Mouse (Mus musculus) kidney, embryonic 14.5 days (tissue): Measurements from ENCODE around the gene Tns4. TPM values are rescaled to one million over a fixed set of nuclear protein-coding genes. Genes with fewer than 3 reads are reported as not detected.

Source experiments
- ATAC-seq: fragments of 200-750 bp; cut with Nextera tagmentation; 2 replicates; pipeline ENCODE4 v1.8.0; 2017; ENCODE audit warnings: moderate number of reproducible peaks, mild to moderate bottlenecking, moderate TSS enrichment, moderate library complexity; ENCODE audit not compliant: low FRiP score, low TSS enrichment
- H3K27ac ChIP-seq: fragments of 300-500 bp; sonication (generic); 2 replicates; pipeline ENCODE4 v1.5.1; 2014; ENCODE audit warnings: low read depth, mild to moderate bottlenecking, low read length, moderate library complexity, mixed read lengths
- H3K27me3 ChIP-seq: fragments of 300-500 bp; sonication (generic); 2 replicates; pipeline ENCODE4 v1.6.1; 2014; ENCODE audit warnings: mild to moderate bottlenecking, low read length; ENCODE audit not compliant: control insufficient read depth, insufficient read depth
- H3K36me3 ChIP-seq: fragments of 300-500 bp; sonication (generic); 2 replicates; pipeline ENCODE4 v1.6.1; 2014; ENCODE audit warnings: low read length, mixed read lengths; ENCODE audit not compliant: control insufficient read depth, insufficient read depth
- H3K4me1 ChIP-seq: fragments of 300-500 bp; sonication (generic); 2 replicates; pipeline ENCODE4 v1.6.1; 2014; ENCODE audit warnings: low read length, mixed read lengths; ENCODE audit not compliant: control insufficient read depth, insufficient read depth
- H3K4me2 ChIP-seq: fragments of 300-500 bp; sonication (generic); replicated peaks from 2 replicates; pipeline ENCODE4 v1.6.1; 2014; ENCODE audit warnings: low read depth, mild to moderate bottlenecking, low read length
- H3K4me3 ChIP-seq: fragments of 300-500 bp; sonication (generic); 2 replicates; pipeline ENCODE4 v1.5.1; 2014; ENCODE audit warnings: mild to moderate bottlenecking, low read length
- H3K9ac ChIP-seq: fragments of 300-500 bp; sonication (generic); 2 replicates; pipeline ENCODE4 v1.6.1; 2014; ENCODE audit warnings: low read depth, mild to moderate bottlenecking, low read length, moderate library complexity
- H3K9me3 ChIP-seq: fragments of 300-500 bp; sonication (generic); 2 replicates; pipeline ENCODE4 v1.6.1; 2016; ENCODE audit warnings: low read length; ENCODE audit not compliant: control insufficient read depth
- WGBS: fragments of 180-500 bp; shearing (Covaris S2); extraction: QIAGEN DNeasy Blood & Tissue Kit; methylation state at CpG from one replicate; pipeline ENCODE4 v1.1.7; 2014; 5-methylcytosine and 5-hydroxymethylcytosine counted together
- polyA plus RNA-seq: library from polyadenylated mRNA; unstranded; fragments of >200 nt; fragmentation: Nextera tagmentation; extraction: Ambion mirVana; gene quantifications from 2 replicates; pipeline ENCODE4 v1.2.1, GENCODE M21; 2014

Gene Tns4
- polyA plus RNA-seq, 1 experiment from 2014 or later = 0.11 TPM

DNA sequence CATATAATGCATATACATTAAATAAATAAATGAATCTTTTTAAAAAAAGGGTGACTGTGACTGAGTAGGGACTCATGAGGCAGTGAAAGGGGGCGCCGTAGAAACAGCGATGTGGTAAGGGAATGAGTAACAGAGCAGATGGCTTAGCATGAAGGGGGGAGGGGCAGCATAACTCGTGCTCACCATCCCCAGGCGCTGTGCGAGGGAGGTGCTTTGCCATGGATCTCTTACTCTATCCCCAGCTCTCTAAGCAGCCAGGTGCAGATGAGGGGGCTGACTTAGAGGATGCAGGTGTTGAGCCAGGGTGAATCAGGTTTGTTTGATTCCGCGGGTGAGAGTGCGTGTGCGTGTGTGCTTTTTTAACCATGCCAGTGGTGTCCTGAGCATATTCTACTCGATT lies 22.0 kb upstream of the Tns4 start:
- no peaks in the 10 kb centered on the region for H3K36me3 ChIP-seq
- H3K9me3 ChIP-seq = peaks cover 4% of the 10 kb centered on the region; the same call in 1 of the 2 replicates
- H3K27me3 ChIP-seq = no peaks in the 10 kb centered on the region
- H3K4me3 ChIP-seq = no peak overlapping the region
- no peak overlapping the region for H3K27ac ChIP-seq
- peaks cover 22% of the 10 kb centered on the region for H3K4me1 ChIP-seq
- no peak overlapping the region for H3K9ac ChIP-seq
- H3K4me2 ChIP-seq = no peak overlapping the region
- WGBS = 54% methylated on average over 11 of the region's 11 CpGs
- 0 out of 2 replicates have a peak, but pooled peaks have one; percentile 12 for ATAC-seq

- H3K4me3 ChIP-seq = no peak overlapping the region
- no peak overlapping the region for H3K27ac ChIP-seq
- H3K36me3 ChIP-seq = no peaks in the 10 kb centered on the region
- 0 out of 2 replicates have a peak, but pooled peaks have one; percentile 37 for ATAC-seq
- H3K4me2 ChIP-seq = no peak overlapping the region
- H3K27me3 ChIP-seq = no peaks in the 10 kb centered on the region
- 74% methylated on average over 15 of the region's 15 CpGs for WGBS
- H3K9me3 ChIP-seq = peaks cover 4% of the 10 kb centered on the region; the same call in 1 of the 2 replicates
- H3K4me1 ChIP-seq = peaks cover 26% of the 10 kb centered on the region
- H3K9ac ChIP-seq = no peak overlapping the region
Measured at GRCm38 (mm10) chr11:99110370-99111110, 21.4 kb upstream of the Tns4 start.

DNA sequence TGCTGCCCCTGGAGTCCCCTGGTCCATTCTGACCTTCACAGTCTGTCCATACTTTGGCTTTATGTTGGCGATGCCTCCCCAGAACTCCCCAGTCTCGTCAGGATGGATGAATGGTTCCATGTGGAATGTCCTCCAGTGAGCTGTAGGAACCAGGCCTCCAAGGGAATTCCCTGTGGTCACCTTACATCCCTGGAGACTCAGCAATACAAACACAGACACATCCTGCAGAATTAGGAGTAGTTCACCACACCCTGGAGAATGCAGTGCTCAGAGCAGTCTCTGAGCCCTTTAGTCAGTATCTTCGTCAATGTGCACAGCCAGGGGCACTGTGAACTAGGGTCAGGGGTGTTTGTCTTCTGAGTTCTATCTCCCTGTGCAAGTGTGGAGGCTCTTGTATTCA lies 19.2 kb upstream of the Tns4 start:
- WGBS = 48% methylated on average over 3 of the region's 3 CpGs
- no peaks in the 10 kb centered on the region for H3K27me3 ChIP-seq
- H3K4me1 ChIP-seq = peaks cover 26% of the 10 kb centered on the region
- no peaks in the 10 kb centered on the region for H3K36me3 ChIP-seq
- no peak overlapping the region for H3K4me3 ChIP-seq
- no peak overlapping the region for H3K27ac ChIP-seq
- H3K9ac ChIP-seq = no peak overlapping the region
- ATAC-seq = no peak
- H3K9me3 ChIP-seq = peaks cover 4% of the 10 kb centered on the region; the same call in 1 of the 2 replicates
- no peak overlapping the region for H3K4me2 ChIP-seq

GRCm38 (mm10) chr11:99105981-99106726 lies 17.0 kb upstream of the Tns4 start:
- Histone ChIP-seq H3K4me1 (peaks cover 15% of the 10 kb centered on the region), H3K4me3 (no peak overlapping the region), H3K27me3 (no peaks in the 10 kb centered on the region), H3K9ac (no peak overlapping the region), H3K9me3 (peaks cover 4% of the 10 kb centered on the region; the same call in 1 of the 2 replicates), H3K4me2 (no peak overlapping the region), H3K36me3 (no peaks in the 10 kb centered on the region), H3K27ac (peak overlapping the region; percentile 3; the same call in 1 of the 2 replicates)
- peak; percentile 13; the same call in 1 of the 2 replicates for ATAC-seq
- WGBS = 30% methylated on average over 12 of the region's 12 CpGs

DNA sequence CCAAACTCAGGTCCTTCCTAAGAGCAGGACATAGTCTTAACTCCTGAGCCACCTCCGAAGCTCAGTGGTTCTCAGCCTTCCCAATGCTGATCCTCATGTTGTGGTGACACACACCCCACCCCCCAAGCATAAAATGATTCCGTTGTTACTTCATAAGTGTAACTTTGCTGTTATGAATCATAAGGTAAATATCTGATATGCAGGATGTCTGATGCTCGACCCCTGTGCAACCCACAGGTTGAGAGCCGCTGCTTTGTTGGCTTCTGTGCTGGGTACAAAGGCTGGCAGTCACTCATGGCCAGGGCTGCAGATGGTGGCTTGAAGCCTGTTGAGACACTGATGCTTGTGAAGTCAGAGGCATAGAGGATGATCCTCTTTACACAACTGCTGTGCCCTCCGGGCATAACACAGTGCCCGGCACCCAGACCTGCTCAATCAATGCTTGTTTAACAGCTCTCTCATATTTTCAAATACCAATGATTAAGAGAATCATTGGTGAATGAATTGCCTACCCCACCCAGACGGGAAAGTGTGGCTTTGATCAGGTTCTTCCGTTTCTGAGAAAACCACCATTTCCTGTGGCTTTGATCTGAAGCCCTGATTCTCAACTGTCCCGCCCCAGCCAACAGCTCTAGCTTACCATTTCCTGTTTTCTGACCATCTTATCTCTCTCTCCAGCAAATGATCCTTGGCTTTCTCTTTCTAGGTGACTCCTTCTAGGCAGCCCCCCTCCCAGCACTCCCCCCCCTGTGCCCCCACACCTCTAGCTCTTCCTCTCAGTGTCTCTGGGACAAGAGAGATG lies 15.7 kb upstream of the Tns4 start:
- H3K4me1 ChIP-seq = peaks cover 14% of the 10 kb centered on the region
- no peaks in the 10 kb centered on the region for H3K9me3 ChIP-seq
- H3K9ac ChIP-seq = no peak overlapping the region
- 60% methylated on average over 9 of the region's 9 CpGs for WGBS
- no peak overlapping the region for H3K4me2 ChIP-seq
- no peaks in the 10 kb centered on the region for H3K27me3 ChIP-seq
- ATAC-seq = no peak
- no peak overlapping the region for H3K27ac ChIP-seq
- H3K4me3 ChIP-seq = no peak overlapping the region
- no peaks in the 10 kb centered on the region for H3K36me3 ChIP-seq

DNA sequence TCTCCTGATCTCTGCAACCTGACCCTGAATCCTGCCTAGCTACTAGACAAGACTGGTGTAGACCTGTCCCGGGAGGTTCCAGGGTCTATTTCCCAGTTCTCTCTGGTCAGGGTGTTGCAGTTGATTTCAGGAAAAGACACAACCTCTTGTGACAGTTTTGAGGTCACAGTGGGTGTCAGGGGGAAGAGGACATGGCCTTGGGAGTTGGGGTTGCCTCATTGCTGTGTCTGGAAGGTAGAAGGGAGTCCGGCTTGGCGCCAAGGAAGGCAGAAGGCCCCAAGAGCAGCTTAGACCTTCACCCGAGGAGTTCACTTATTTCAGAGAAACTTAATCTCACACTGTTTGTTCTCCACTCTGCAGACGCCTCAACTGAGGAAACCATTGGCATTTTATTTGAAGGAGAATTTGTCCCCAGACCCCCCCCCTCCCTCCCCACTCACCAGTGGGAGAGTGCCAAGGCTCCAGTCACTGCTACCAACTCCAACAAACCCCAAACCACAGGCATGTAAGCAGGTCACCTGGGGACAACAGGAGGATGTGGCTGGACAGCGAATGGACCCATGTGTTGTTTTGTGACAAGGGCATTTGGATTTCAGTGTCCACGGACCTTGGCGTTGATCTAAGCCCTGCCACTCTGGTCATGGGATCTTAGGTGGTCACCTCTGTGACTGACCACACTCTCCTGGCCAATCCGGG lies 13.6 kb upstream of the Tns4 start:
- no peaks in the 10 kb centered on the region for H3K27me3 ChIP-seq
- H3K4me2 ChIP-seq = no peak overlapping the region
- H3K27ac ChIP-seq = no peak overlapping the region
- peaks cover 14% of the 10 kb centered on the region for H3K4me1 ChIP-seq
- H3K4me3 ChIP-seq = no peak overlapping the region
- 85% methylated on average over 9 of the region's 9 CpGs for WGBS
- H3K9ac ChIP-seq = no peak overlapping the region
- no peaks in the 10 kb centered on the region for H3K9me3 ChIP-seq
- H3K36me3 ChIP-seq = no peaks in the 10 kb centered on the region
- ATAC-seq = no peak

DNA sequence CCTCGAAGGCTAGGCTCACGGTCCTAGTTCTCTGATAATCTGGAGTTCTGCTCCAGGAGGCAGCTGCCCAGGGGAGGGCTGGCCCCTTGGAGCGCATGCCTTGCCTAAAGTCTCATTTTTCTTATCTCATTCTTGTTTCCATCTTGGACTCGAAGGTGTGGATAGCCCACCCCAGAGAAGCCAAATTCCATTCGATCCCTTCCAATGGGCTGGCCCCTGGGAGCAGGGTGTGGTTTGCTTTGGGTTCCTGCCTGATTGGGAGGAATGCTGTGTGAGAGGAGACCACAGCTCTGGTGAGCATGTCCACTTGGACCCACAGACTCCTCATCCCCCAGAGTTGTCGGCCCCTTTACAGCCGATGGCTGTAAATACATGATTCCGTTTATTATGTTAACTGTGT lies 12.6 kb upstream of the Tns4 start:
- 63% methylated on average over 8 of the region's 8 CpGs for WGBS

DNA sequence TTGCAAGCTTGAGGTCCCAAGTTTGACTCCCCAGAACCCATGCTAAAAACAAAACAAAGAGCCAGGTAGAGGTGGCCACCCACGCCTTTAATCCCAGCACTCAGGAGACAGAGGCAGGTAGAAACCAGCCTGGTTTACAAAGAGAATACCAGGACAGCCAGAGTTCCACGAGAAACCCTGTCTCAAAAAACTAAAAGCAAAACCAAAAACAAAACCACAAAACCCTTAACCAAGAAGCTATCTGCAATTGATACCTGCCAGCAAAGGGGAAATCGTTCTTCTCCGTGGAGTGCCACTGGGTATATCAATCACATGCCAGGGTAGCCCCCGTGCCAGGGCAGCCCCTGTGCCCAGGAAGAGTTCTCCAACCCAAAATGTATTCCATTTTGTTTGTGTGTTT lies 11.1 kb upstream of the Tns4 start:
- Histone ChIP-seq H3K4me3 (no peak overlapping the region), H3K4me1 (no peaks in the 10 kb centered on the region), H3K27me3 (no peaks in the 10 kb centered on the region), H3K9me3 (no peaks in the 10 kb centered on the region), H3K4me2 (no peak overlapping the region), H3K36me3 (no peaks in the 10 kb centered on the region), H3K27ac (no peak overlapping the region), H3K9ac (no peak overlapping the region)
- no peak for ATAC-seq
- 84% methylated on average over 5 of the region's 5 CpGs for WGBS

More for the DNA sequence above, 12.6 kb upstream of the Tns4 start:
- no peak overlapping the region for H3K9ac ChIP-seq
- no peak for ATAC-seq
- no peaks in the 10 kb centered on the region for H3K36me3 ChIP-seq
- H3K4me2 ChIP-seq = no peak overlapping the region
- peaks cover 9% of the 10 kb centered on the region; the same call in 1 of the 2 replicates for H3K4me1 ChIP-seq
- no peak overlapping the region for H3K4me3 ChIP-seq
- no peaks in the 10 kb centered on the region for H3K27me3 ChIP-seq
- H3K27ac ChIP-seq = no peak overlapping the region
- H3K9me3 ChIP-seq = no peaks in the 10 kb centered on the region
